Mouse (Mus musculus) MEL (cell line): ENCODE results near the gene Dusp22.

Source experiments
- CHD1 ChIP-seq: IDR thresholded peaks from 2 replicates; pipeline ENCODE4 v1.6.1; 2012; ENCODE audit warnings: low read depth, mild to moderate bottlenecking, inconsistent platforms, low read length, improper control_type of control experiment
- CTCF ChIP-seq, 3 experiments: IDR thresholded peaks in 2 of 3; conservative IDR thresholded peaks in 1 of 3; 2 replicates each; pipeline ENCODE4 v1.5.1; 2011 to 2012; ENCODE audit warnings: low read length in 3 of 3, low read depth in 2 of 3, mild to moderate bottlenecking in 2 of 3, improper control_type of control experiment in 1 of 3, inconsistent platforms in 1 of 3, mixed read lengths in 1 of 3, moderate library complexity in 1 of 3; ENCODE audit not compliant: control insufficient read depth in 1 of 3, insufficient read depth in 1 of 3, poor library complexity in 1 of 3, severe bottlenecking in 1 of 3
- E2F4 ChIP-seq: IDR thresholded peaks from 2 replicates; pipeline ENCODE4 v1.6.1; 2011; ENCODE audit warnings: low read depth, low read length, improper control_type of control experiment, borderline replicate concordance
- HCFC1 ChIP-seq: IDR thresholded peaks from 2 replicates; pipeline ENCODE4 v1.6.1; 2012; ENCODE audit warnings: low read depth, mild to moderate bottlenecking, inconsistent platforms, low read length, improper control_type of control experiment, moderate library complexity
- JUND ChIP-seq: IDR thresholded peaks from 2 replicates; pipeline ENCODE4 v1.6.1; 2011; ENCODE audit warnings: low read depth, mild to moderate bottlenecking, improper control_type of control experiment, low read length
- MAFK ChIP-seq: IDR thresholded peaks from 2 replicates; pipeline ENCODE4 v1.6.1; 2011; ENCODE audit warnings: low read depth, mild to moderate bottlenecking, low read length, improper control_type of control experiment, borderline replicate concordance
- MXI1 ChIP-seq: IDR thresholded peaks from 2 replicates; pipeline ENCODE4 v1.6.1; 2011; ENCODE audit warnings: mild to moderate bottlenecking, low read depth, low read length, improper control_type of control experiment
- NRF1 ChIP-seq: IDR thresholded peaks from 2 replicates; pipeline ENCODE4 v1.6.1; 2014; ENCODE audit warnings: low read depth, mild to moderate bottlenecking, inconsistent platforms, low read length, improper control_type of control experiment, moderate library complexity; ENCODE audit not compliant: poor library complexity, insufficient read depth, severe bottlenecking
- POLR2A ChIP-seq, 2 experiments: IDR thresholded peaks; 2 replicates each; pipeline ENCODE4 v1.6.1; 2011 to 2012; ENCODE audit warnings: low read length in 2 of 2, mild to moderate bottlenecking in 2 of 2, control low read depth in 1 of 2, improper control_type of control experiment in 1 of 2, low read depth in 1 of 2, moderate library complexity in 1 of 2; ENCODE audit not compliant: control insufficient read depth in 1 of 2, insufficient read depth in 1 of 2, poor library complexity in 1 of 2
- UBTF ChIP-seq: IDR thresholded peaks from 2 replicates; pipeline ENCODE4 v1.6.1; 2012; ENCODE audit warnings: low read depth, mild to moderate bottlenecking, inconsistent platforms, low read length, improper control_type of control experiment, moderate library complexity, borderline replicate concordance; ENCODE audit not compliant: insufficient read depth
- USF2 ChIP-seq, 2 experiments: IDR thresholded peaks; 2 replicates each; pipeline ENCODE4 v1.6.1; 2011 to 2012; ENCODE audit warnings: improper control_type of control experiment in 2 of 2, low read length in 2 of 2, borderline replicate concordance in 1 of 2, inconsistent platforms in 1 of 2, low read depth in 1 of 2, mild to moderate bottlenecking in 1 of 2; ENCODE audit not compliant: insufficient read depth in 1 of 2
- ZC3H11A ChIP-seq: IDR thresholded peaks from 2 replicates; pipeline ENCODE4 v1.6.1; 2012; ENCODE audit warnings: low read depth, mild to moderate bottlenecking, inconsistent platforms, low read length, improper control_type of control experiment

DNA sequence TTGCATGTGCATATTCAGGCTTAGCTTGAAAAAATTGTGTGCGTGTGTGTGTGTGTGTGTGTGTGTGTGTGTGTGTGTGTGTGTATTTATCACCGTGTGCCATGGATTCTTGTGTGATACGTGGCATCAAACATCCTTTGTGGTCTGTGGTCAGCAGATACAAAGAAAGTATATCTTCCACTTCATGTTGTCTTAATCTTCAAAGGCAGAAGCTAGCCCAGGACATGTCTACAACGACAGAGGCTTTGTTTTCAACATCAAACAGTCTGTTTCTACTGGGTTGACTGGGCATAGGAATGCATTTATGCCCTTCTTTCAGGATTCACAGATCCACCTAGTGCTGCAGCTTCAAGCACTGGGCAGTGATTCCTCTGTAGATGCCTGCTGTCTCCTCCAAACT lies 22.1 kb downstream of the Dusp22 start:
- TF ChIP-seq USF2 (IDR thresholded peaks at IDR 0.05; ENCODE audit: borderline replicate concordance in 1 of 2, insufficient read depth in 1 of 2, low read depth in 1 of 2, low read length in 2 of 2) (no peak), NRF1 (no peak), MAFK (no peak), UBTF (no peak), POLR2A (IDR thresholded peaks at IDR 0.05; ENCODE audit: control insufficient read depth in 1 of 2, insufficient read depth in 1 of 2, low read depth in 1 of 2, low read length in 2 of 2, poor library complexity in 1 of 2) (no peak), ZC3H11A (no peak), CTCF (IDR thresholded peaks at IDR 0.05 in 2 of 3, conservative IDR thresholded peaks at IDR 0.05 in 1 of 3; ENCODE audit: control insufficient read depth in 1 of 3, insufficient read depth in 1 of 3, low read depth in 2 of 3, low read length in 3 of 3, poor library complexity in 1 of 3, severe bottlenecking in 1 of 3) (no peak), CHD1 (no peak), HCFC1 (no peak), E2F4 (no peak), MXI1 (no peak), JUND (no peak)
